Mouse (Mus musculus): ENCODE data around the gene Lipe.

Lipe gene

DNA sequence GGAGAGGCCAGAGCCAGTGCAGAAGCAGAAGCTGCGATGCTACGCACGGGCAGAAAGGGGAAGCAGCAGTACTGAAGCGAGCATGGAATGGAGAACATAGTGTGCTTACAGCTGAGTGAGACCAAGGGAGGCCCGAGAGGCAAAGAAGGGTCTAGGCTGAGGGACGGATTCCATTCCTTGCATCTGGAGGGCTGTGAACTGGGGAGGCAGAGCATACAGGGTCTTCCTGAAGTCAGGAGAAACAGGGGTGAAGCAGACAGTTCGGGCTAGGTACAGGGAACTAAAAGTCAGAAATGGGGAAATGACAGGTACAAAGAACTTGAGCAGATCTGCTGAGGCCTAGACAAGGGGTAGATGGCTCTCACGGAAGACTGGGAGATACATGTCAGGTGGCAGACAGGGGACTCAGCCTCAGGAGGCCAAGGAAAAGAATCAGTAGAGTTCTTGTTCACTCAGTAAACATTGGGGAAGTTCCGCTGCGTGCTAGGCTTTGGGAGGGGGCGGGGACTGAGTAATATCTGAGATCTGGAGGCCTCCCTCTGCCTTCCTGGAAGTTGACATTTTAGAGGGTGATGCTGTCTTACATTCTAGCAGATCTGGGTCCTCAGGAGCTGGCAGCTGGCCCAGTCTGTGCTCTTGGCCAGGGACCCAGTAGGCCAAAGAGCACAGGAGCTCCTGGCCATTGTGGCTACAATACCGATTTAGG is 12.5 kb downstream of the Lipe start:
- Histone ChIP-seq H3K9me3 (ENCODE audit: low read length) (no peaks in the 10 kb centered on the region), H3K4me3 (replicated peaks; ENCODE audit: low read length) (no peak overlapping the region), H3K4me1 (replicated peaks; ENCODE audit: low read depth, low read length) (peaks cover 63% of the 10 kb centered on the region), H3K27me3 (ENCODE audit: insufficient read depth, low read length) (no peaks in the 10 kb centered on the region; the same call in none of the 2 replicates), H3K36me3 (ENCODE audit: insufficient read depth, low read length) (peaks cover 80% of the 10 kb centered on the region)
- TF ChIP-seq NANOG (IDR thresholded peaks at IDR 0.05; ENCODE audit: borderline replicate concordance, low read length) (no peak), CTCF (conservative IDR thresholded peaks at IDR 0.05; ENCODE audit: low read length) (no peak), POU5F1 (IDR thresholded peaks at IDR 0.05; ENCODE audit: borderline replicate concordance, low read length) (no peak)

DNA sequence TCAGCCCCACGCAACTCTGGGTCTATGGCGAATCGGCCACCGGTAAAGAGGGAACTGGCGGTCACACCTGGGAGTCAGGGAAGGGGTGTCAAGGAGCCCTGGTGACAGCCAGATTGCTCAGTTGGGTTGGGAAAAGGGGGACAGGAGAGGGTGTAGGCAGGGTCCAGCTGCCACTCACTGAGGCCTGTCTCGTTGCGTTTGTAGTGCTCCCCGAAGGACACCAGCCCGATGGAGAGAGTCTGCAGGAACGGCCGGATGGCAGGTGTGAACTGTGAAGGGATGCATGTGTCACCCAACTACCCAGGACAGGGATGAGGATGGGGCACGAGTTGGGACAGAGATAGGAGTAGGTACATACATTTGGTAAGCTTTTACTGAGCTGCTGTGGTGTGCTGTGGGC is 13.3 kb downstream of the Lipe start:
- TF ChIP-seq NANOG (IDR thresholded peaks at IDR 0.05; ENCODE audit: borderline replicate concordance, low read length): no peak
- no peak for TF ChIP-seq CTCF (conservative IDR thresholded peaks at IDR 0.05; ENCODE audit: low read length)
- no peak for TF ChIP-seq POU5F1 (IDR thresholded peaks at IDR 0.05; ENCODE audit: borderline replicate concordance, low read length)
- H3K36me3 ChIP-seq (ENCODE audit: insufficient read depth, low read length): peaks cover 78% of the 10 kb centered on the region
- no peak overlapping the region for H3K4me3 ChIP-seq (replicated peaks; ENCODE audit: low read length)
- peaks cover 67% of the 10 kb centered on the region for H3K4me1 ChIP-seq (replicated peaks; ENCODE audit: low read depth, low read length)
- peaks cover 7% of the 10 kb centered on the region for H3K27me3 ChIP-seq (ENCODE audit: insufficient read depth, low read length)
- no peaks in the 10 kb centered on the region for H3K9me3 ChIP-seq (ENCODE audit: low read length)

DNA sequence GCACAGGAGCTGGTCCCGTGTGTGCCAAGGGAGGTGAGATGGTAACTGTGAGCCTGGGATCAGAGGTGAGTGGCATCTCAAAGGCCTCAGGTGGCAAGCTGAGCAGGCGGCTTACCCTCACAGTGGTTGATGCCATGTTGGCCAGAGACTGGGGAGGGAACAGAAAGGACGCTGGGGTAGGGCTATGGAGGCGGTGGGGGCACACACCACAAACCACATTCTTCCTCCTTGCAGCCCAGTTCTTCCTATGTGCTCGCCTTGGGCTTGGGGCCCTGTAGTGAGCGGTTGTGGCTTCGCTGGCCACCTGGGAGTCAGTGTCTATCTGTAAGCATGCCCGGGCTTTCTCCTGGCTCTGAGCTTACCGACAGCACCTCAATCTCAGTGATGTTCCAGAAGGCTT is 13.7 kb downstream of the Lipe start:
- H3K4me3 ChIP-seq (replicated peaks; ENCODE audit: low read length): no peak overlapping the region
- TF ChIP-seq NANOG (IDR thresholded peaks at IDR 0.05; ENCODE audit: borderline replicate concordance, low read length) (no peak), POU5F1 (IDR thresholded peaks at IDR 0.05; ENCODE audit: borderline replicate concordance, low read length) (no peak), CTCF (conservative IDR thresholded peaks at IDR 0.05; ENCODE audit: low read length) (no peak)
- peaks cover 64% of the 10 kb centered on the region for H3K4me1 ChIP-seq (replicated peaks; ENCODE audit: low read depth, low read length)
- H3K9me3 ChIP-seq (ENCODE audit: low read length): no peaks in the 10 kb centered on the region
- H3K27me3 ChIP-seq (ENCODE audit: insufficient read depth, low read length): peaks cover 7% of the 10 kb centered on the region
- peaks cover 78% of the 10 kb centered on the region for H3K36me3 ChIP-seq (ENCODE audit: insufficient read depth, low read length)

DNA sequence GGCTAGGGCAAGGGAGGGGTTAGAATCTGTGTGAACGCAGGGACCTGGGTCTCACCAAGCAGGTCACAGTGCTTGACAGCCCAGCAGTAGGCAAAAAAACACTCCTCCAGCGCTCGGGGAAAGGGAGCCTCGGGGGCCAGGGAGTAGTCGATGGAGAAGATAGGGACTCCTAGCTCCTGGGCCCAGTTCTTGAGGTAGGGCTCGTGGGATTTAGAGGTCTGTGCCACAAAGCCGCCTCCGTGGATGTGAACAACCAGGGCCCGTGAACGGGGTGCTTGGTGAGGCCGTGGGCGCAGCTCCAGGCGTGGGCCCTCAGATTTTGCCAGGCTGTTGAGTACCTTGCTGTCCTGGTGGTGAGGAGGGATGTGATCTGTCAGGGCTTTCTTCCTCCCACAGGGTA is 14.2 kb downstream of the Lipe start:
- peaks cover 7% of the 10 kb centered on the region for H3K27me3 ChIP-seq (ENCODE audit: insufficient read depth, low read length)
- peaks cover 78% of the 10 kb centered on the region for H3K36me3 ChIP-seq (ENCODE audit: insufficient read depth, low read length)
- peaks cover 62% of the 10 kb centered on the region for H3K4me1 ChIP-seq (replicated peaks; ENCODE audit: low read depth, low read length)
- TF ChIP-seq CTCF (conservative IDR thresholded peaks at IDR 0.05; ENCODE audit: low read length) (no peak), NANOG (IDR thresholded peaks at IDR 0.05; ENCODE audit: borderline replicate concordance, low read length) (no peak), POU5F1 (IDR thresholded peaks at IDR 0.05; ENCODE audit: borderline replicate concordance, low read length) (no peak)
- no peak overlapping the region for H3K4me3 ChIP-seq (replicated peaks; ENCODE audit: low read length)
- H3K9me3 ChIP-seq (ENCODE audit: low read length): no peaks in the 10 kb centered on the region

DNA sequence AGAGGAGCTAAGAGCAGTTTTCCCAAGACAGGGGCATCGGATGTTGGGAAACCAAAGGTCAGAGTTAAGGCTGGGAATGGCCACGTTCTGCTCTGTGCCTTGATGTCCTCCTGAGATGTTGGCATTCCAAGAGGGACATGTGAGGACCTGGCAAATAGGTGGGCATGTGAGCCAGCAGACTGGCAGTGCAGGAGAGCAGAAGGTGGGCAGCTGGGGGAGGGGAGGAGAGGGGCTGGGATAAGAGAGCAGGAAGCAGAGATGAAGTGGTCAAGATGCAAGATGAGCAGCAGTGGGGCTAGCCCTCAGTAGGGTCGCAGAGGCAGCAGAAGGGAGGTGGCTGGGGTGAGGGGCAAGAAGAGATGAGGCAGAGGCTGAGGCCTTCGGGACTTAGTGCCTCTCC is 14.6 kb downstream of the Lipe start:
- peaks cover 7% of the 10 kb centered on the region for H3K27me3 ChIP-seq (ENCODE audit: insufficient read depth, low read length)
- no peak overlapping the region for H3K4me3 ChIP-seq (replicated peaks; ENCODE audit: low read length)
- H3K36me3 ChIP-seq (ENCODE audit: insufficient read depth, low read length): peaks cover 75% of the 10 kb centered on the region
- H3K4me1 ChIP-seq (replicated peaks; ENCODE audit: low read depth, low read length): peaks cover 62% of the 10 kb centered on the region
- no peak for TF ChIP-seq POU5F1 (IDR thresholded peaks at IDR 0.05; ENCODE audit: borderline replicate concordance, low read length)
- H3K9me3 ChIP-seq (ENCODE audit: low read length): no peaks in the 10 kb centered on the region

DNA sequence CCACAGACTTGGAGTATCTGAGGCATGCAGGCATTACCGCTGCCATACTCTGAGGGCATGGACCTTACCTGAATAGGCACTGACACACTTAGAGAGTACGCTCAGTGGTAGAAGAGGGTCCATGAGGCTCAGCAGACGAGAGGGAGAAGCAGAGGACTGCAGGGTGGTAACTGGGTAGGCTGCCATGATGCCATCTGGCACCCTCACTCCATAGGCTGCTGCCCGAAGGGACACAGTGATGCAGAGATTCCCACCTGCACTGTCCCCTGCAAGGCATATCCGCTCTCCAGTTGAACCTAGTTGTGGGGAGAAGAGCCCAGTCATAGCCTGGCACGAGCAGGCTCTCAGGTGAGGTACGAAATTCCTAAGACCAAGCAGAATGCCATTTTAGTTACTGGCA is 15.1 kb downstream of the Lipe start:
- no peaks in the 10 kb centered on the region for H3K9me3 ChIP-seq (ENCODE audit: low read length)
- H3K4me1 ChIP-seq (replicated peaks; ENCODE audit: low read depth, low read length): peaks cover 61% of the 10 kb centered on the region
- H3K27me3 ChIP-seq (ENCODE audit: insufficient read depth, low read length): peaks cover 10% of the 10 kb centered on the region
- TF ChIP-seq NANOG (IDR thresholded peaks at IDR 0.05; ENCODE audit: borderline replicate concordance, low read length) (no peak), CTCF (conservative IDR thresholded peaks at IDR 0.05; ENCODE audit: low read length) (no peak), POU5F1 (IDR thresholded peaks at IDR 0.05; ENCODE audit: borderline replicate concordance, low read length) (no peak)
- H3K36me3 ChIP-seq (ENCODE audit: insufficient read depth, low read length): peaks cover 70% of the 10 kb centered on the region
- no peak overlapping the region for H3K4me3 ChIP-seq (replicated peaks; ENCODE audit: low read length)

- Histone ChIP-seq H3K36me3 (ENCODE audit: insufficient read depth, low read length) (peaks cover 62% of the 10 kb centered on the region), H3K27me3 (ENCODE audit: insufficient read depth, low read length) (peaks cover 18% of the 10 kb centered on the region), H3K9me3 (ENCODE audit: low read length) (no peaks in the 10 kb centered on the region), H3K4me3 (replicated peaks; ENCODE audit: low read length) (no peak overlapping the region), H3K4me1 (replicated peaks; ENCODE audit: low read depth, low read length) (peaks cover 57% of the 10 kb centered on the region)
- TF ChIP-seq CTCF (conservative IDR thresholded peaks at IDR 0.05; ENCODE audit: low read length) (no peak), POU5F1 (IDR thresholded peaks at IDR 0.05; ENCODE audit: borderline replicate concordance, low read length) (no peak), NANOG (IDR thresholded peaks at IDR 0.05; ENCODE audit: borderline replicate concordance, low read length) (no peak)
Observed at GRCm38 (mm10) chr7:25382541-25382940, 16.0 kb downstream of the Lipe start.

DNA sequence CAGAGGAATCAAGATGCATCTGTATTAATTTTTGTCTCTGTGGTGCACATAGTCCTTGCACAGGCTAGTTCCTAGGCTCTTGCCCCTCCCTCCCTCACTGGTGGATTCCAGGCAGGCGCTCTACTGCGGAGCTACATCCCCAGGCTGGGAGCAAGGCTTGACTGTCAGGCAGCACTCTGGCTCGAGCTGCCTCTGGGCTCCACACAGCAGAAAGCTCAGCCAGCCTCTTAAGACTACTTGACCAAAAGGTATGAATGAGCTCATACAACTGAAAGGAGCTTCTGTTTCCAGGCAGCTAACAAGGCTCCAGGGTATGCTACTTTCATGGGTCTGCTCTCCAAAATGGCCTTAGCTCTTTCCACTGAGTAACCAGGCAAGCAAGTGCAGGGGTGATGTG is 17.2 kb downstream of the Lipe start:
- H3K36me3 ChIP-seq (ENCODE audit: insufficient read depth, low read length): peaks cover 49% of the 10 kb centered on the region
- no peak overlapping the region for H3K4me3 ChIP-seq (replicated peaks; ENCODE audit: low read length)
- peaks cover 18% of the 10 kb centered on the region for H3K27me3 ChIP-seq (ENCODE audit: insufficient read depth, low read length)
- TF ChIP-seq NANOG (IDR thresholded peaks at IDR 0.05; ENCODE audit: borderline replicate concordance, low read length) (no peak), CTCF (conservative IDR thresholded peaks at IDR 0.05; ENCODE audit: low read length) (no peak), POU5F1 (IDR thresholded peaks at IDR 0.05; ENCODE audit: borderline replicate concordance, low read length) (no peak)
- no peaks in the 10 kb centered on the region for H3K9me3 ChIP-seq (ENCODE audit: low read length)
- peaks cover 70% of the 10 kb centered on the region for H3K4me1 ChIP-seq (replicated peaks; ENCODE audit: low read depth, low read length)

Measured in E14TG2a.4 (cell line).